Mouse (Mus musculus) heart, postnatal 0 days (tissue): Measurements from ENCODE around the gene Cldn9.

Experiments
- CTCF ChIP-seq: IDR thresholded peaks from 2 replicates; pipeline ENCODE4 v1.5.1; 2016; ENCODE audit warnings: antibody characterized with exemption, control low read depth, low read depth
- EP300 ChIP-seq: IDR thresholded peaks from 2 replicates; pipeline ENCODE4 v1.6.1; 2016; ENCODE audit warnings: antibody characterized with exemption, low read depth

DNA sequence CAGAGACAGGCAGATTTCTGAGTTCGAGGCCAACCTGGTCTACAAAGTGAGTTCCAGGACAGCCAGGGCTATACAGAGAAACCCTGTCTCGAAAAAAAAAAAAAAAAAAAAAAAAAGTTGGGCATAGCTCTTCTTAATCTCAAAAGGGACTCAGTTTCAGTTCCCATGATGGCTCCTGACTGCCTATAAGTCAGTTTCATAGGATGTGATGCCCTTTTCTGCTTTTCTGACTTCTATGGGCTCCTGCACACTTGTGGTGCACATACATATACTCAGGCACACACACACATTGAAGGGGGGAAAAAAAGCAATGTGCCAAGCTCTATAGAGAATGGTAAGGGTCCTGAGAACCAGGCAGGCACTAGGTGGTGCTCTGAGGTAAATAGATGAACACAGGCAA, 30.5 kb downstream of the Cldn9 start:
- TF ChIP-seq CTCF (no peak), EP300 (no peak)
